In the genomic region with DNA sequence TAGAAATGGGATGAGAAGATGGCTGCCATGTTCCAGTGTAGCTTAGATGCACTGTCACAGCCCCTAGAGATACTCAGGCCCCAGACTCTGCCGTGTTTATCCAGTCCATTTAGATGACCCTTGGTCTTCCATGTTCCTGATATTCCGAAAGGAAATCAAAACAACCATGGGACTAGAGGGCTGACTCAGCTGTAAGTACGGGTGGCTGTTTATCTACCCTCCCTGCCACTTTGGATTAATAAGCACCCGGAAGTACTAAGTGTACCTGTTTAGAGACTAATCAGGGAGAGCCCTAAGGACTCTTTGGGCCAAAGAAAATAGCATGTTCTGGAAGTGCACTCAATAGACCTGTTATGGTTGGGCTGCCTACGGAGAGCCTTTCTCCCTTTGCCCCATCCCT, we compare ENCODE assay signal across 29 mouse cellular contexts.
DNase-seq lines count a peak whose midpoint lies in the region; ATAC-seq lines count a peak whose summit lies in the region.
"Had no signal": no experiment of that assay in that cellular context is flagged by ENCODE, and none has a peak within 500 bp of the region (broad histone marks: within the 10 kb centered on the region; RNA-seq: fewer than 3 reads in every experiment).

No protein-coding gene starts in this region.

- 72% methylated on average over 5 of the region's 5 CpGs for WGBS in kidney, embryonic 15.5 days
- WGBS in kidney, embryonic 16.5 days = 68% methylated on average over 5 of the region's 5 CpGs

- no peaks in the 10 kb centered on the region for H3K9me3 ChIP-seq in kidney, embryonic 15.5 days (replicated peaks)
- H3K9me3 ChIP-seq in kidney, embryonic 16.5 days (ENCODE audit: low read length) = no peaks in the 10 kb centered on the region
- H3K9me3 ChIP-seq: embryonic facial prominence, embryonic 10.5 days; embryonic facial prominence, embryonic 13.5 days; forebrain, embryonic 10.5 days; forebrain, embryonic 13.5 days; heart, embryonic 12.5 days; heart, embryonic 15.5 days had no signal

- DNase-seq in heart, adult 11 months = peak; percentile 64
- DNase-seq in heart, postnatal 14 days = no peak
- peak; percentile 57 for DNase-seq in fat pad, adult 2 months (ENCODE audit: extremely low read depth, low read depth, low spot score)
- DNase-seq: adrenal gland, adult 8-10 months; adrenal gland, postnatal 25 days; cerebellum, adult 11-12 months; cerebellum, adult 8-10 months; cerebellum, postnatal 10 days; cerebellum, postnatal 36 days; embryo, embryonic 11 days; gastrocnemius, postnatal 10 days; gastrocnemius, postnatal 36 days; heart, adult 18-20 months; heart, postnatal 10 days; heart, postnatal 4 days had no signal

- H3K4me3 ChIP-seq in kidney, embryonic 15.5 days (replicated peaks) = no peak overlapping the region
- no peak overlapping the region for H3K4me3 ChIP-seq in kidney, embryonic 16.5 days (ENCODE audit: low read length)
- H3K4me3 ChIP-seq: embryonic facial prominence, embryonic 10.5 days; embryonic facial prominence, embryonic 13.5 days; erythroblast, embryonic 14.5 days; forebrain, embryonic 10.5 days; forebrain, embryonic 13.5 days; heart, embryonic 12.5 days; heart, embryonic 15.5 days had no signal

- intact Hi-C loops in heart, postnatal 14 days (cut with DNase I) = no loop called here

- peaks cover 10% of the 10 kb centered on the region for H3K36me3 ChIP-seq in kidney, embryonic 15.5 days
- peaks cover 9% of the 10 kb centered on the region for H3K36me3 ChIP-seq in kidney, embryonic 16.5 days (ENCODE audit: insufficient read depth, low read length)

- ATAC-seq in kidney, embryonic 15.5 days (replicated peaks; ENCODE audit: low FRiP score) = no peak
- no peak for ATAC-seq in kidney, embryonic 16.5 days (ENCODE audit: low FRiP score, low TSS enrichment)
- no peak for ATAC-seq in inflammation-experienced regulatory T-cells, adult 6 months
- ATAC-seq: activated CD4-positive, CD25-positive, alpha-beta regulatory T cell, adult 4 months; forebrain, embryonic 13.5 days; forebrain, embryonic 16.5 days; hindbrain, postnatal 0 days had no signal

- no peaks in the 10 kb centered on the region for H3K27me3 ChIP-seq in kidney, embryonic 15.5 days
- no peaks in the 10 kb centered on the region for H3K27me3 ChIP-seq in kidney, embryonic 16.5 days (ENCODE audit: insufficient read depth, low read length)
- H3K27me3 ChIP-seq: embryonic facial prominence, embryonic 13.5 days; forebrain, embryonic 13.5 days; heart, embryonic 12.5 days; heart, embryonic 15.5 days had no signal

- H3K4me2 ChIP-seq in kidney, embryonic 15.5 days = no peak overlapping the region
- H3K4me2 ChIP-seq in kidney, embryonic 16.5 days (replicated peaks; ENCODE audit: low read depth, low read length) = no peak overlapping the region
- H3K4me2 ChIP-seq: embryonic facial prominence, embryonic 13.5 days; forebrain, embryonic 13.5 days; heart, embryonic 12.5 days; heart, embryonic 15.5 days; hindbrain, embryonic 14.5 days had no signal

- no peak overlapping the region for H3K9ac ChIP-seq in kidney, embryonic 15.5 days
- H3K9ac ChIP-seq in kidney, embryonic 16.5 days (replicated peaks; ENCODE audit: low read length) = no peak overlapping the region
- H3K9ac ChIP-seq: embryonic facial prominence, embryonic 13.5 days; forebrain, embryonic 13.5 days; heart, embryonic 12.5 days; heart, embryonic 15.5 days; hindbrain, embryonic 14.5 days had no signal

- H3K27ac ChIP-seq in kidney, embryonic 15.5 days = 0 out of 2 replicates have a peak overlapping the region, but pooled peaks have one; percentile 1
- H3K27ac ChIP-seq in kidney, embryonic 16.5 days (ENCODE audit: low read length) = no peak overlapping the region
- H3K27ac ChIP-seq: embryonic facial prominence, embryonic 10.5 days; embryonic facial prominence, embryonic 13.5 days; forebrain, embryonic 10.5 days; forebrain, embryonic 13.5 days; heart, embryonic 15.5 days; hindbrain, embryonic 14.5 days; hindbrain, postnatal 0 days had no signal

- peaks cover 23% of the 10 kb centered on the region for H3K4me1 ChIP-seq in kidney, embryonic 15.5 days
- H3K4me1 ChIP-seq in kidney, embryonic 16.5 days (ENCODE audit: insufficient read depth, low read length) = peaks cover 15% of the 10 kb centered on the region

Comparison
In these comparisons a context has a peak if more than half of its experiments do, and no peak if none do; other contexts are left out.
1. DNase-seq: peak in heart, adult 11 months (single experiment) and fat pad, adult 2 months (single experiment); none in heart, postnatal 14 days (0 of 2).